Mouse (Mus musculus): ENCODE measurements around the gene Adap1. TPM values are rescaled to one million over a fixed set of nuclear protein-coding genes. Genes with fewer than 3 reads are reported as not detected.

The Adap1 gene
- 5.1 and 5.7 TPM in 2 replicates for polyA plus RNA-seq (2014; fragmentation: Nextera tagmentation; extraction: Ambion mirVana)

DNA sequence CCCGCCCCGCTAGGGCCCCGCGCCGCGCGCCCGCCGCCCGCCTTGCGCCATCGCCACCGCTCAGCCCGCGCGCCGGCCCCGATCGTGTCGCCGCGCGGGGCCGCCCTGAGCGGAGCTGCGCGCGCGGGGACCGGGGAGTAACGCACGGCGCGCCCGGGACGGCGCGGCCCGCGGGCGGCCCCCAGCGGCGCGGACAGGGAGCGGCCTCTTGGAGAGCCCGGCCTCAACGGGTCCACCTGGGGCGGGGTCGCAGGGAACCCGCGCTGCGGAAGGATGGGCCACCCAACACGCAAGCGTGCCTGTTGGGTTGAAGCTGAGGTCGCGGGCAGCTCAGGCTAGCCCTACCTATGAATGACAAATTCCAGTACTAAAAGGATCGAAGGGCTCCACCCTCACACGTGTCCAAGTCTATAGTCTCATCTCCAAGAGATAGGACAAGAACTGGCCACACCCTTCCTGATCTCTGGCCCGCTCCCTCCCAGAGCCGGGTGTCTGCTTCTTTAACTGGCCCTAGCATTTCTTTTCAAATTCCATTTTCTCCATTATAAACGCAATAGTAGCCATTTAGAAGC lies at the start of gene Adap1:
Adap1 (minus strand) TSS at position 228 of the 572 bp plus-strand sequence.
- ATAC-seq (ENCODE audit: low read depth): peak; percentile 88
- H3K4me3 ChIP-seq (ENCODE audit: low read depth, low read length): peak within 1 kb of the TSS; percentile 58

DNA sequence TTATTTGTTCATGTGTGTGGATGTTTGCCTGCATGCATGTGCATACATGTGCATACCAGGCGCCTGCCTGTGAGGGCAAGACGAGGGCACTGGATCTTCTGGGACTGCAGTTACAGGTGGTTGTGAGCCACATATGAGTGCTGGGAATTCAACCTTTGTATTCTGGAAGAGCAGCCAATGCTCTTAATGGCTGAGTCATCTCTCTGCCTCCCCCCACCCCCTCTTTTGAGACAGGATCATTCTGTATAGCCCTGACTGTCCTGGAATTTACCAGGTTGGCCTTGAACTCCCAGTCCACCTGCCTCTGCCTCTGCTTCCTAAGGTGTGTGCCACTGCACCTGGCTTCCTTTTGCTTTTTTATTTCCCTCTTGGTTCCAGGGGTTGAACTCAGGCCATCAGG lies 49.4 kb upstream of the Adap1 start:
- Histone ChIP-seq H3K27ac (replicated peaks; ENCODE audit: low read depth, low read length) (no peak overlapping the region), H3K9me3 (ENCODE audit: control insufficient read depth, low read length) (no peaks in the 10 kb centered on the region), H3K36me3 (ENCODE audit: control insufficient read depth, insufficient read depth, low read length) (no peaks in the 10 kb centered on the region), H3K4me2 (ENCODE audit: low read depth, low read length) (no peak overlapping the region), H3K27me3 (replicated peaks; ENCODE audit: control insufficient read depth, insufficient read depth, low read length) (no peaks in the 10 kb centered on the region), H3K9ac (ENCODE audit: low read depth, low read length) (no peak overlapping the region), H3K4me1 (ENCODE audit: control insufficient read depth, insufficient read depth, low read length) (peaks cover 35% of the 10 kb centered on the region), H3K4me3 (ENCODE audit: low read depth, low read length) (no peak overlapping the region)
- no peak for DNase-seq (ENCODE audit: low spot score)
- no peak for ATAC-seq (ENCODE audit: low read depth)
- WGBS: 71% methylated on average over 2 of the region's 2 CpGs

More for the DNA sequence above, at the start of gene Adap1:
- Histone ChIP-seq H3K27ac (replicated peaks; ENCODE audit: low read depth, low read length) (no peak within 1 kb of the TSS), H3K4me2 (ENCODE audit: low read depth, low read length) (peak within 1 kb of the TSS; percentile 94), H3K9ac (ENCODE audit: low read depth, low read length) (peak within 1 kb of the TSS; percentile 72), H3K9me3 (ENCODE audit: control insufficient read depth, low read length) (no peaks in the 10 kb centered on the region), H3K27me3 (replicated peaks; ENCODE audit: control insufficient read depth, insufficient read depth, low read length) (peaks cover 34% of the 10 kb centered on the region), H3K36me3 (ENCODE audit: control insufficient read depth, insufficient read depth, low read length) (no peaks in the 10 kb centered on the region), H3K4me1 (ENCODE audit: control insufficient read depth, insufficient read depth, low read length) (no peaks in the 10 kb centered on the region)
- 9% methylated on average over 9 of the region's 61 CpGs for WGBS
- peak; percentile 38 for DNase-seq (ENCODE audit: low spot score)

DNA sequence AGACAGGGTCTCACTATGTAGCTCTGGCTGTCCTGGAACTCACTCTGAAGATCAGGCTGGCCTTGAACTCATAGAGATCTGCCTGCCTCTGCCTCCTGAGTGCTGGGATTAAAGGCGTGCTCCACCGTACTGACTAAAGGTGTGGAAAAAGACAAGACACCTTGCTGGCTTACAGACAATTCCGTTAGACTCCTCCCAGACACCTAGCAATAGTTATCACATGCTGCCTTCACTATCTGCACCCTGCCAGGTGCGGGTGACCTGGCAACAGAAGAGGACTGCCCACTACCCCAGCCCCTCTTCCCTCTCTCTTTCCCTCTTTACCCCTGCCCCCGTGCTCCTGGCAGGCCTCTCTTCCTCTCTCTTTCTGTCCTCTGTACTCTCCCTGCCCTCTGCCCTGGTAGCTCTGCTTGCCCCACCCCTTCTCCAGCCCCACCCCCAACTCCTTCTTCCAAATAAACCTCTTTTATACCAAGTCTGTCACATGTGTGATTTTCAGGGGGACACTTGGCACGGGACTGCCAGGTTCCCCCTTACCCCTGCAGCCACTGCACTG lies 48.5 kb upstream of the Adap1 start:
- peaks cover 26% of the 10 kb centered on the region for H3K4me1 ChIP-seq (ENCODE audit: control insufficient read depth, insufficient read depth, low read length)

DNA sequence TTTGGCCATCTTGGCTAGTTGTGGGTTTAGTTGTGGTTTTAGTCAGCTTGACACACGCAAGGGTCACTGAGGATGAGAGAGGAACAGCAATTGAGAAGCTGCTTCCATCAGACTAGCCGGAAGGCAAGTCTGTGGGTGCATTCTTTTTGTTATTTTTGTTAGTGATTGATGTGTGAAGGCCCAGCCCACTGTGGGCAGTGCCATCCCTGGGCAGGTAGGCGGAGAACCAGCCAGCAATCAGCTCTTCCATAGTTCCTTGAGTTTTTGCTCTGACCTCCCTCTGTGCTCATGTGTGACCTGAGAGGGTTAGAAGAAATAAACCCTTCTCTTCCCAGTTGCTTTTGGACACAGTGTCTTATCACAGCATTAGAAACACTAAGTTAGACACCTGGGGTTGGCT lies 47.7 kb upstream of the Adap1 start:
- Histone ChIP-seq H3K27me3 (replicated peaks; ENCODE audit: control insufficient read depth, insufficient read depth, low read length) (no peaks in the 10 kb centered on the region), H3K27ac (replicated peaks; ENCODE audit: low read depth, low read length) (no peak overlapping the region), H3K4me1 (ENCODE audit: control insufficient read depth, insufficient read depth, low read length) (peaks cover 19% of the 10 kb centered on the region), H3K4me3 (ENCODE audit: low read depth, low read length) (no peak overlapping the region), H3K4me2 (ENCODE audit: low read depth, low read length) (no peak overlapping the region), H3K9me3 (ENCODE audit: control insufficient read depth, low read length) (no peaks in the 10 kb centered on the region), H3K9ac (ENCODE audit: low read depth, low read length) (no peak overlapping the region), H3K36me3 (ENCODE audit: control insufficient read depth, insufficient read depth, low read length) (no peaks in the 10 kb centered on the region)
- ATAC-seq (ENCODE audit: low read depth) (no peak), DNase-seq (ENCODE audit: low spot score) (no peak)
- 84% methylated on average over 3 of the region's 3 CpGs for WGBS

More for the DNA sequence above, 48.5 kb upstream of the Adap1 start:
- no peak for ATAC-seq (ENCODE audit: low read depth)
- Histone ChIP-seq H3K27me3 (replicated peaks; ENCODE audit: control insufficient read depth, insufficient read depth, low read length) (no peaks in the 10 kb centered on the region), H3K4me2 (ENCODE audit: low read depth, low read length) (no peak overlapping the region), H3K9ac (ENCODE audit: low read depth, low read length) (no peak overlapping the region), H3K4me3 (ENCODE audit: low read depth, low read length) (no peak overlapping the region), H3K9me3 (ENCODE audit: control insufficient read depth, low read length) (no peaks in the 10 kb centered on the region), H3K36me3 (ENCODE audit: control insufficient read depth, insufficient read depth, low read length) (no peaks in the 10 kb centered on the region), H3K27ac (replicated peaks; ENCODE audit: low read depth, low read length) (no peak overlapping the region)
- no peak for DNase-seq (ENCODE audit: low spot score)
- 82% methylated on average over 6 of the region's 6 CpGs for WGBS

DNA sequence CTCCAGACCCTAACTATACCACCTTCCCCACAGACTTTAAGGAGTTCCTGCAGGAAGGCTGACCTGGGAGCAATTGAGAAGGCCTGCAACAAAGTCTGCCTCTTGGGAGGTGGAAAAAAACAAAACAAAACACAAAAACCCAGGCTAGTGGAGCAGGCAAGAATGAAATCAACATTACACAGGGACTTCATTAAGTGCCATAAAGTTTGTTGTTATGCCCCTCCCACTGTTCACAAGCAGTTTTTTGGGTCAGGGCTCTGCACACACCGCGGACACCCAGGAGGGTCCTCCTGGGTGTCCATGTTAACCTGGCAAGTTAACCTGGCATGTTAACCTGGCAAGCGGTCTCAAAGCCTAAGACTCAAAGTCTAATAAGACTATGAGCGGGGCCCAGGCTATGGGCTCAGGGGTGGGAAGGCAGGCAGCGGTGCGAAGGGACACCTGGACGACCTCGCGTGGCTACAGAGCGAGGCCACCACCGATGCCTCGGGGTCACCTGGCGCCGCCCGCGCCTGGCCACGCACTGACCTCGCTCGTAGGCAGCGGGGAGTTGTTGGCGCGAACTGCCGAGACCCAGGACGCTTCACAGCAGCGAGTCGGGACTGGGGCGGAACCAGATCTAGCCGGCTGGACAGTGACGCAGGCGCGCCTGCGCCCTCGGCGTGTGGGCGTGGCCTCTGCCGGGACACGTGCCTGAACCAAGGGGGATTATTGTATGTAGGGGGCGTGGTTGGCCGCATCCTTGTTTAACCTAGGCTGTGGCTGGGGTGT lies 46.4 kb upstream of the Adap1 start:
- DNase-seq (ENCODE audit: low spot score): peak; percentile 95
- peak overlapping the region; percentile 84 for H3K4me2 ChIP-seq (ENCODE audit: low read depth, low read length)
- H3K4me1 ChIP-seq (ENCODE audit: control insufficient read depth, insufficient read depth, low read length): peaks cover 7% of the 10 kb centered on the region; the same call in 1 of the 2 replicates
- peak overlapping the region; percentile 92 for H3K9ac ChIP-seq (ENCODE audit: low read depth, low read length)
- WGBS: under 1% methylated on average over 31 of the region's 39 CpGs
- ATAC-seq (ENCODE audit: low read depth): peak; percentile 93
- no peaks in the 10 kb centered on the region for H3K36me3 ChIP-seq (ENCODE audit: control insufficient read depth, insufficient read depth, low read length)
- H3K9me3 ChIP-seq (ENCODE audit: control insufficient read depth, low read length): no peaks in the 10 kb centered on the region
- H3K4me3 ChIP-seq (ENCODE audit: low read depth, low read length): peak overlapping the region; percentile 64
- peak overlapping the region; percentile 86 for H3K27ac ChIP-seq (replicated peaks; ENCODE audit: low read depth, low read length)
- H3K27me3 ChIP-seq (replicated peaks; ENCODE audit: control insufficient read depth, insufficient read depth, low read length): no peaks in the 10 kb centered on the region

DNA sequence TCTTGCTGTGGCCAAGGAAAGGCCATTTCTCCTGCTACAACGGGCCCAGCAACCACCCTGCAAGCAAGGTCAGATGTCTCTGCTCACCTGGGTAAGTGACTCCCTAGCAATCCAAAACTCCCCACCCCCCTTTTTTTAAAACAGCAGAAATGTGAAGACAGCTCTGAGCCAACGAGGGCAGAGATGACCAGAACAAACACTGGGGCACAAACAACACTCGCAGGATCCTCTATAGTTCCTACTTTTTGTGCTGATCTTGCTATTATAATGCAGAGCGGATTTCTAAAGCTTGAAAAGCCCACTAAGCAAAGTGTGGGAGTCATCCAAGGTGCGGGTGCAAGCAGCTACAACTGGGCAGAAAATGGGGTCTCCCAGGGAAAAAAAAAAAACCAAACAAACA lies 45.7 kb upstream of the Adap1 start:
- H3K36me3 ChIP-seq (ENCODE audit: control insufficient read depth, insufficient read depth, low read length): no peaks in the 10 kb centered on the region
- peak overlapping the region; percentile 92 for H3K9ac ChIP-seq (ENCODE audit: low read depth, low read length)
- DNase-seq (ENCODE audit: low spot score): no peak
- peak overlapping the region; percentile 64; the same call in 1 of the 2 replicates for H3K4me3 ChIP-seq (ENCODE audit: low read depth, low read length)
- ATAC-seq (ENCODE audit: low read depth): no peak
- WGBS: 64% methylated on average over 5 of the region's 5 CpGs
- H3K4me1 ChIP-seq (ENCODE audit: control insufficient read depth, insufficient read depth, low read length): peaks cover 7% of the 10 kb centered on the region; the same call in 1 of the 2 replicates
- peak overlapping the region; percentile 86; the same call in 1 of the 2 replicates for H3K27ac ChIP-seq (replicated peaks; ENCODE audit: low read depth, low read length)
- peak overlapping the region; percentile 84 for H3K4me2 ChIP-seq (ENCODE audit: low read depth, low read length)
- no peaks in the 10 kb centered on the region for H3K27me3 ChIP-seq (replicated peaks; ENCODE audit: control insufficient read depth, insufficient read depth, low read length)
- no peaks in the 10 kb centered on the region for H3K9me3 ChIP-seq (ENCODE audit: control insufficient read depth, low read length)

DNA sequence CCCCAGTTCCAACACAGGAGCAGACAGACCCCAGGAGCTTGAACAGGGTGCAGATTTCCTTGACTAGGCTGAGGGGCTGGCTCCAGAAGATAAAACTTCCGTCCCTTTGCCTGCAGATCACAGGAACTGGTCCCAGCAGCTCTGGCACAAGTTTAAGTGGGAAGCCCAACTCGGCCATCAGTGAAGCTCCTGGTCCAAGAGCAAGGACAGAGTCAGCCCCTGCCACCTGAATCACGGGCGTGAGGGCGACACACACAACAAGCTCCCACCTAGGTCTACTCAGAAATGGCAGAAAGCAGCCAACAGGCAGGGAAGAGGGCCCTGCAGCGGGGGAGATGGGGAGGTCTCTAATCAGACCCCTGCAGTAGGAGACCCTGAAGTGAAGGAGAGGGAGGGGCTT lies 44.9 kb upstream of the Adap1 start:
- no peaks in the 10 kb centered on the region for H3K9me3 ChIP-seq (ENCODE audit: control insufficient read depth, low read length)
- no peaks in the 10 kb centered on the region for H3K27me3 ChIP-seq (replicated peaks; ENCODE audit: control insufficient read depth, insufficient read depth, low read length)
- DNase-seq (ENCODE audit: low spot score) (no peak), ATAC-seq (ENCODE audit: low read depth) (no peak)
- no peak overlapping the region for H3K27ac ChIP-seq (replicated peaks; ENCODE audit: low read depth, low read length)
- 87% methylated on average over 6 of the region's 6 CpGs for WGBS
- H3K4me1 ChIP-seq (ENCODE audit: control insufficient read depth, insufficient read depth, low read length): peaks cover 8% of the 10 kb centered on the region; the same call in 1 of the 2 replicates
- no peak overlapping the region for H3K4me3 ChIP-seq (ENCODE audit: low read depth, low read length)
- H3K4me2 ChIP-seq (ENCODE audit: low read depth, low read length): no peak overlapping the region
- H3K36me3 ChIP-seq (ENCODE audit: control insufficient read depth, insufficient read depth, low read length): no peaks in the 10 kb centered on the region
- 0 out of 2 replicates have a peak overlapping the region, but pooled peaks have one; percentile 1 for H3K9ac ChIP-seq (ENCODE audit: low read depth, low read length)

DNA sequence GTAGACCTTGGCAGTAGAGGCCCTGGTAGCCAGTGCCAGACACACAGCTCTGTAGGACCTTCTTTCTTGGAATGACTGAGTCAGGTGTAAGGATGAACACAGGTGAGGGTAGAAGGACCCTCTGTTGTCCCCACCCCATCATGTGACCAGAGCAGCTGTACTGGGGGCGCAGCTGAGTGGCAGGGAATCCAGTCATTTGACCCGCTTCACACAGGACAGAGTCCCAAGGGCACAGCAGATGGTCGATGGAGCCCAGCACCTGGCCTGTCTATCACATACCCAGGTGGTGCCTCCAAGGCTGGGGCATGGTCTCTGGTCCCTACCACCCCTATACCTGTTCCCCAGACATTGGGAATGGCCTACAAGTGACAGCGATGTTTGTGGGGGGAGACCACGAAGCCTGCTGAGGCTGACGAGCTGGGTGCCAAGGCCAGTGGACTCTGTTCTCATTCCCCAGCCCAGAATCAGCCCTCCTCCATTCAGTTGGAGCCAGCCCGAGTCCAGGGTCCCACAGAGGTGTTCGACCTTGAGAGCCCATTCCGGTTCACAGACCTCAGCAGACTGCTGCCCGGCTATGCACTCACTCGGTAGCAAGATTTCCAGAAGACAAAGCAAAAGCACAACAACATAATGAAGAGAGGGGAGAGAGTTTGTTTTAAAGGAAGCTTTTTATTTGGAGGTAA lies 43.4 kb upstream of the Adap1 start:
- no peaks in the 10 kb centered on the region for H3K36me3 ChIP-seq (ENCODE audit: control insufficient read depth, insufficient read depth, low read length)
- H3K27ac ChIP-seq (replicated peaks; ENCODE audit: low read depth, low read length): no peak overlapping the region
- no peaks in the 10 kb centered on the region for H3K27me3 ChIP-seq (replicated peaks; ENCODE audit: control insufficient read depth, insufficient read depth, low read length)
- no peak for ATAC-seq (ENCODE audit: low read depth)
- H3K4me3 ChIP-seq (ENCODE audit: low read depth, low read length): no peak overlapping the region
- WGBS: 81% methylated on average over 11 of the region's 11 CpGs
- H3K9ac ChIP-seq (ENCODE audit: low read depth, low read length): no peak overlapping the region
- no peak overlapping the region for H3K4me2 ChIP-seq (ENCODE audit: low read depth, low read length)
- H3K4me1 ChIP-seq (ENCODE audit: control insufficient read depth, insufficient read depth, low read length): peaks cover 19% of the 10 kb centered on the region
- no peaks in the 10 kb centered on the region for H3K9me3 ChIP-seq (ENCODE audit: control insufficient read depth, low read length)
- DNase-seq (ENCODE audit: low spot score): peak; percentile 56
